Mouse (Mus musculus): ENCODE results near the gene Gm21677.
"Not testable (repeated sequence)": the region's sequence is repeated elsewhere in the genome, so short reads cannot be mapped to it uniquely, and the experiment has no call there.

Gene Gm21677

DNA sequence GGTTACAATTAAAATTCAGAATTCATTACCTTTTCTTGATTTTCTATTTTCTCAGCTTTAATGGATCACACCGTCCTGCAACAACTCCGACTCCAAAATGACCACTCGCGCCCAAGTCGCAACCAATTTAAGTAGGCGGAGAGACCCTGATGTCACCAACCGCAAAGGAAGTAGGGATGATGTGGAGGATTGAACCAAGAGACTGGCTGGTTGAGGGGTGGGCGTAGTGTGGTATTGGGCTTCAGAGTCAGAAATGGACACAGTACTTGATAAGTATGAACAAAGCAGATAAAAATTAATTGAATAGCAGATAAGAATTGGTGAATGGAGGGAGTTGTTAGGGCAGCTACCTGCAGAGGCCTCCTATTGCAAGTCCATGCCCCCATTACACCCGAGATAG, at the start of gene Gm21677:
Gene Gm21677 (minus strand): TSS at position 101 of the 400 bp plus-strand sequence.
- not testable (repeated sequence) for H3K27me3 ChIP-seq (ENCODE audit: control insufficient read depth, insufficient read depth, low read length, poor library complexity, severe bottlenecking); H3K36me3 ChIP-seq (ENCODE audit: control insufficient read depth, insufficient read depth, low read length, poor library complexity, severe bottlenecking)

GRCm38 (mm10) chrY:3345229-3345628, 39.0 kb upstream of the Gm21677 start, which contains the start of gene Gm21693:
Gene Gm21693, minus strand, starts transcription at chrY:3345329.
- DNase-seq (ENCODE audit: low read depth, low spot score); H3K27me3 ChIP-seq (ENCODE audit: control insufficient read depth, insufficient read depth, low read length, poor library complexity, severe bottlenecking); H3K36me3 ChIP-seq (ENCODE audit: control insufficient read depth, insufficient read depth, low read length, poor library complexity, severe bottlenecking): not testable (repeated sequence)

More for the DNA sequence above, at the start of gene Gm21677:
- DNase-seq (ENCODE audit: low read depth, low spot score), result not testable (repeated sequence)

DNA sequence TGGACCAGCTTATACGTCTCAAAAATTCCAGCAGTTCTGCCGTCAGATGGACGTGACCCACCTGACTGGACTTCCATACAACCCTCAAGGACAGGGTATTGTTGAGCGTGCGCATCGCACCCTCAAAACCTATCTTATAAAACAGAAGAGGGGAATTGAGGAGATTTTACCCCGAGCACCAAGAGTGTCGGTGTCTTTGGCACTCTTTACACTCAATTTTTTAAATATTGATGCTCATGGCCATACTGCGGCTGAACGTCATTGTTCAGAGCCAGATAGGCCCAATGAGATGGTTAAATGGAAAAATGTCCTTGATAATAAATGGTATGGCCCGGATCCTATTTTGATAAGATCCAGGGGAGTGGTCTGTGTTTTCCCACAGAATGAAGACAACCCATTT, 34.4 kb upstream of the Gm21677 start:
- not testable (repeated sequence) for H3K36me3 ChIP-seq (ENCODE audit: control insufficient read depth, insufficient read depth, low read length, poor library complexity, severe bottlenecking); H3K27me3 ChIP-seq (ENCODE audit: control insufficient read depth, insufficient read depth, low read length, poor library complexity, severe bottlenecking); DNase-seq (ENCODE audit: low read depth, low spot score)
